Mouse (Mus musculus) heart, adult 2 months (tissue): ENCODE measurements around the gene Sept9. TPM values are rescaled to one million over a fixed set of nuclear protein-coding genes. Genes with fewer than 3 reads are reported as not detected.

Experiments used
- DNase-seq, 2 experiments: peaks; one replicate each; pipeline ENCODE4 v3.0.0; 2021
- H3K27ac ChIP-seq: fragments of 200-600 bp; 2 replicates; pipeline ENCODE4 v1.8.1; 2022
- H3K27me3 ChIP-seq: fragments of 200-500 bp; 2 replicates; pipeline ENCODE4 v1.6.1; 2012; ENCODE audit warnings: mild to moderate bottlenecking, low read length, inconsistent platforms, mixed read lengths; ENCODE audit not compliant: control insufficient read depth, insufficient read depth
- H3K36me3 ChIP-seq: fragments of 200-500 bp; 2 replicates; pipeline ENCODE4 v1.6.1; 2012; ENCODE audit warnings: low read length, inconsistent platforms; ENCODE audit not compliant: control insufficient read depth, insufficient read depth
- H3K4me1 ChIP-seq: fragments of 200-500 bp; 2 replicates; pipeline ENCODE4 v1.6.1; 2011; ENCODE audit warnings: low read length; ENCODE audit not compliant: control insufficient read depth, insufficient read depth
- H3K4me3 ChIP-seq: fragments of 200-600 bp; 2 replicates; pipeline ENCODE4 v1.8.1; 2022
- H3K79me2 ChIP-seq: fragments of 200-500 bp; replicated peaks from 2 replicates; pipeline ENCODE4 v1.6.1; 2012; ENCODE audit warnings: mild to moderate bottlenecking, inconsistent platforms, low read length, moderate library complexity, mixed read lengths; ENCODE audit not compliant: control insufficient read depth, insufficient read depth
- H3K9ac ChIP-seq: fragments of 200-500 bp; 2 replicates; pipeline ENCODE4 v1.6.1; 2012; ENCODE audit warnings: low read depth, mild to moderate bottlenecking, control low read depth, inconsistent platforms, low read length, mixed read lengths
- CTCF ChIP-seq: fragments of 200-600 bp; IDR thresholded peaks from 2 replicates; pipeline ENCODE4 v1.8.1; 2022; ENCODE audit warnings: antibody characterized with exemption, mild to moderate bottlenecking, moderate library complexity
- EP300 ChIP-seq: fragments of 200-500 bp; IDR thresholded peaks from 2 replicates; pipeline ENCODE4 v1.6.1; 2011; ENCODE audit warnings: low read depth, low read length, control low read depth; ENCODE audit not compliant: insufficient read depth
- POLR2A ChIP-seq: fragments of 200-500 bp; IDR thresholded peaks from 2 replicates; pipeline ENCODE4 v1.6.1; 2011; ENCODE audit warnings: mild to moderate bottlenecking, low read depth, low read length, control low read depth; ENCODE audit not compliant: insufficient read depth
- WGBS: fragments of 180-500 bp; shearing (Covaris S2); methylation state at CpG from one replicate; pipeline ENCODE4 v1.1.7; 2018; 5-methylcytosine and 5-hydroxymethylcytosine counted together
- intact Hi-C: fragments of 180-260 bp; cut with DNase I; formaldehyde crosslinking; loops from one replicate; pipeline ENCODE4 v1.15.1; 2025
- polyA plus RNA-seq: library from polyadenylated mRNA; depleted of rRNA; stranded (reverse); fragments of >200 nt; gene quantifications from 2 replicates; pipeline ENCODE4 v1.2.3, GENCODE M21; 2012
- total RNA-seq, 2 experiments: library from RNA; stranded (reverse); gene quantifications; 2 replicates each; pipeline ENCODE4 v1.2.3; 2021

The Sept9 gene
- total and polyA plus RNA-seq, 3 experiments, result 15.9 to 31.9 (median 28.2) TPM

DNA sequence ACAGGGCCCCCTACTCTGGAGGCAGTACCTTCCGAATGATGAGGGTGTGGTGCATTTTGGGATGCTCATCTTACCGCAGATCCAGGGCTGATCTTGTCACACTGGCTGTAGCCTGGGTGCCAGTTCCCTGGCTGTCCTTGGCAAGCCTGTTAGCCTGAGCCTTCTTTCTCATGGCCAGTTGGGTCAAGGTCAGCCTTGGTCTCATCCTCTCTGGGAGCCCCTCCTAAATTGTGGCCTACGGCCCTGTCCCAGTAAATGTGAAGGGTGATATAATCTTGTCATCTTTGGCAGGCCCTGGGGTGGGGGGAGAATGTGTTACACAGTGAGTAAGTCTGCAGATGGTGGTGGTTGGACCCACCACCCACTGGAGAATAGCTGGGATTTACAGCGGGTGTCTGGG, 147.8 kb downstream of the Sept9 start:
- Histone ChIP-seq H3K9ac (no peak overlapping the region), H3K4me1 (peaks cover 18% of the 10 kb centered on the region), H3K36me3 (no peaks in the 10 kb centered on the region), H3K4me3 (no peak overlapping the region), H3K79me2 (peaks cover 6% of the 10 kb centered on the region; the same call in 1 of the 2 replicates), H3K27me3 (no peaks in the 10 kb centered on the region), H3K27ac (no peak overlapping the region)
- no peak for DNase-seq
- WGBS, result 86% methylated on average over 4 of the region's 4 CpGs
- intact Hi-C loops, result no loop called here
- no peak for TF ChIP-seq CTCF

DNA sequence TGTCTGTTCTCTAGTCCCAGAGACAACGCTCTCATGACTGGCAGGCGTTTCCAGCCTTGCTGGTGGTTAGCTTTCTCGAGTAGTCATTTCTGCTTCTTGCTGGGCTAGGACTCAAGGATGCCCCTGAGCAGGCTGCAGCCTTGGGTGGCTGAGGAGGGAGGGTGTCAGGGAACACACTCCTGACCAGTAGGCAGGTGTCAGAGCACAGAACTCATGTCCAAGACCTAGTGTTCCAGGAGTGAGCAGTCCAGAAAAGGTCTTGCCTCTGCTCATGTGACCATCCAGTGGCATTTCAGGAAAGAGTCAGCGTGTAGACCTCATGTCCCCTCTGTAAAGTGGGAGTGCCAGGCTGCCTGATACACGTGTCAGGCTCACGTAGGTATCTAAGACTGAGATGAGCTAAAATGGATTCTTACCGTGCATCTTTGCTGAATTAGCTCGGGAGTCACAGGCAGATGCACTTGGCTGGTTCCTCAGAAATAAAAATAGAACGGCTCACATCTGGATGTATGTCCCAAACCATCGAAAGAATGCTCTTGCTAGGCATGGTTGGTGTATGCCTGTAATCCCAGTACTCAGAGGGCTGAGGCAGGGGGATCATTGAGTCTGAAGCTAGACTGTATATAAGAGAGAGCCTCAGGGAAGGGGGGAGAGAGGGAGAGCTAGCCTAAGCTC, 149.1 kb downstream of the Sept9 start:
- Histone ChIP-seq H3K27ac (no peak overlapping the region; the same call in 1 of the 2 replicates), H3K36me3 (no peaks in the 10 kb centered on the region), H3K79me2 (peaks cover 4% of the 10 kb centered on the region; the same call in 1 of the 2 replicates), H3K27me3 (no peaks in the 10 kb centered on the region), H3K4me3 (no peak overlapping the region), H3K4me1 (peaks cover 19% of the 10 kb centered on the region), H3K9ac (no peak overlapping the region)
- intact Hi-C loops, result no loop called here
- WGBS, result 28% methylated on average over 10 of the region's 10 CpGs
- no peak for DNase-seq
- TF ChIP-seq CTCF (no peak), POLR2A (no peak), EP300 (0 out of 2 replicates have a peak, but pooled peaks have one; percentile 58)

GRCm38 (mm10) chr11:117349429-117350363, 150.2 kb downstream of the Sept9 start:
- intact Hi-C loops, result no loop called here
- TF ChIP-seq EP300 (no peak), CTCF (no peak), POLR2A (no peak)
- WGBS, result 48% methylated on average over 20 of the region's 20 CpGs
- Histone ChIP-seq H3K36me3 (no peaks in the 10 kb centered on the region), H3K27me3 (no peaks in the 10 kb centered on the region), H3K27ac (no peak overlapping the region), H3K9ac (no peak overlapping the region), H3K4me1 (peaks cover 18% of the 10 kb centered on the region), H3K79me2 (peaks cover 3% of the 10 kb centered on the region; the same call in 1 of the 2 replicates), H3K4me3 (no peak overlapping the region)
- DNase-seq, result no peak

GRCm38 (mm10) chr11:117350462-117351222, 151.2 kb downstream of the Sept9 start:
- 72% methylated on average over 11 of the region's 11 CpGs for WGBS
- no peak overlapping the region for H3K27ac ChIP-seq
- H3K79me2 ChIP-seq, result peaks cover 2% of the 10 kb centered on the region; the same call in 1 of the 2 replicates
- DNase-seq, result no peak
- H3K4me3 ChIP-seq, result no peak overlapping the region
- intact Hi-C loops, result no loop called here
- H3K36me3 ChIP-seq, result no peaks in the 10 kb centered on the region
- peaks cover 14% of the 10 kb centered on the region for H3K4me1 ChIP-seq
- H3K27me3 ChIP-seq, result no peaks in the 10 kb centered on the region
- TF ChIP-seq POLR2A, result no peak
- no peak for TF ChIP-seq EP300
- no peak for TF ChIP-seq CTCF
- H3K9ac ChIP-seq, result no peak overlapping the region

DNA sequence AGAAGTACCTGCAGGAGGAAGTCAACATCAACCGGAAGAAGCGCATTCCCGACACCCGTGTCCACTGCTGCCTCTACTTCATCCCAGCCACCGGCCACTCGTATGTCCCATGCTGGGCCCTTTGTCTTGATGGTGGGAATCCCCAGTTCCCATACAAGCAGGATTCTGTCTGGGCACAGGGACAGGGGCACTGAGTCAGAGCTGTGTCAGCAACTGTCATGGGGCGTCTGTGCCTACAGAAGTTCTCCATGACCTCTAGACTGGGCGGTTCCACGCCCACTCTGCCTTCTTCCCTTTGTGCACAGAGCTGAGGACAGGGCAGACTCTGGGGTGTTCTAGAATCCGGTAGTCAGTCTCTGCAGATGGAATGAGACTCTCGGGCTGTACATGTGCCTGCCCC, 153.7 kb downstream of the Sept9 start:
- no peak overlapping the region for H3K4me3 ChIP-seq
- no peak for TF ChIP-seq CTCF
- no peak for TF ChIP-seq EP300
- TF ChIP-seq POLR2A, result no peak
- H3K79me2 ChIP-seq, result no peaks in the 10 kb centered on the region
- no peak for DNase-seq
- no peak overlapping the region for H3K9ac ChIP-seq
- peaks cover 14% of the 10 kb centered on the region for H3K4me1 ChIP-seq
- no peaks in the 10 kb centered on the region for H3K36me3 ChIP-seq
- no peaks in the 10 kb centered on the region for H3K27me3 ChIP-seq
- WGBS, result 75% methylated on average over 11 of the region's 11 CpGs
- intact Hi-C loops, result no loop called here
- no peak overlapping the region; the same call in 1 of the 2 replicates for H3K27ac ChIP-seq
